Mouse (Mus musculus): ENCODE results near the gene Zfp451.
"Not testable (repeated sequence)": the region's sequence is repeated elsewhere in the genome, so short reads cannot be mapped to it uniquely, and the experiment has no call there.

Gene Zfp451

GRCm38 (mm10) chr1:33813868-33814794 is at the start of gene Zfp451:
Zfp451 (minus strand) TSS chr1:33814595.
- peak; percentile 86 for DNase-seq (ENCODE audit: low spot score)

DNA sequence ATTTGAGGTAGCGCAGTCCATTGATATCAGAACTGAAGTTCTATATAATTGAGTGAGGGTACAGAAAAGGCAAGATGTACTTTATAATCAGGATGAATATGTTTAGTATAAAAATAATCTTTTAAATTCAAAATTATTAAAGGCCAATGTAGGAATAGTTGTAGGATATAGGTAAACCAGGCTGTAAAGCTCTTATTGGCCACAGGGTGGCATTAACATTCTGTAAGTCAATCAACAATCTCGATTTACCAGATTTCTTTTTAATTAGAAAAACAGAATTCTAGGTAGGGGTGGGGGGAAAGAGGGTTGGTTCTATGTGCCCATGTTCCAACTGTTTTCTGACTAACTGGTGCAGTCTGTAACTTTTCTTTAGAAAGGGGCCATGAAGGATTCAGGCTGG is 32.4 kb upstream of the Zfp451 start:
- DNase-seq (ENCODE audit: low spot score), result no peak

DNA sequence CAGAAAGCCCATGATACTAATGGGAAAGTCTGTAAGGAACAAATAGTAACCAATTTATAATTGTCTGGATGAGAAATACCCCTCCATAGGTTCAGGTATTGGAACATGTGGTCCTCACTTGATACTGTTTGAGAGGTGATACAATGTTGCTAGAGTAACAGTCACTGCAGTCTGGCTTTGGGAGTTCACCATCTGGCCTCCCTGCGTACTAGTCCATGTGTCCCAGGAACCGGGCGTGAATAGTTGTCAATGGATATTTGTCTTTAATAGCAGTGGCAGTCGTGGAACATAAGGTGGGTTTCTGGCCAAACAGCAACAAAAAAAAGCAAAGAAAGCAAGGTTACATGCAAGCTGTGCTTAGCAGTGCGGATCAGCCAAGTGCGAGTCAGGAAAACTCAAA is 29.4 kb upstream of the Zfp451 start:
- DNase-seq (ENCODE audit: low spot score), result no peak

DNA sequence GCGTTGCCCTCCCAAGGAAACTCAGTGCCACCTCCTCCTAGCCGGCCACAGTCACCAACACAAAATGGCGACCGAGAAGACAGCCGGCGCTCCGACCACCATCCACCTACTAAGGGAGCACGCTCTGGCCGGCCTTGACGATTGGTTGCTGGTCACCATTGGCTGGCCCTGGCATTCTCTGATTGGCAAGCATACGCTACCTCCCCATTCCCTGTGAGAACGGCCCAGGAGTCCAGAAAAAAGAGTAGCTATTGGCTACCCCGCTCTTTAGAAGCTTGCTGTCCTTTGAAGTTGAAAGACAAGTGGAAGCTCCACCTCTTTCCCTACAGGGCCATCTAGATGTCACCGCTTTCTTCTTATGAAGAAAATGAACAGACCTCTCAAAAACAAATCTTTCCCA is 24.6 kb upstream of the Zfp451 start:
- not testable (repeated sequence) for DNase-seq (ENCODE audit: low spot score)

DNA sequence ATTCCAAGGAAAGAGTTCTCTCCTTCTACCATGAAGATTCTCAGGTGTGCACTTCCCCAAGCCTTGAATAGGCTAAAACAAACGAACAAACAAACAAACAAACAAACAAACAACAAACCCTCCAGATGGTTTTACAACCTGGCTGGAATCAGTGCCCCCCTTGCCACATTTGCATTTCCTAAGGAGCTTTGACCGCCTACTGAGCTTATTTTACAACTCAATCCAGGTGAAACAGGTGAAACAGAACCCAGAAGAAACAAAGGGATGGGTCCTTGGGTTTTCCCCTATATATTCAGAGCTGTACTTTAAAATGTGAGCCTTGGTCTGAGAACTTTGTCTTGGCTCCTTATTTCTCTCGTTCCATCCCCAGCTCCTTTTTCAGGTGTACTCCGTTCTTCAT is 16.2 kb upstream of the Zfp451 start:
- no peak for DNase-seq (ENCODE audit: low spot score)

DNA sequence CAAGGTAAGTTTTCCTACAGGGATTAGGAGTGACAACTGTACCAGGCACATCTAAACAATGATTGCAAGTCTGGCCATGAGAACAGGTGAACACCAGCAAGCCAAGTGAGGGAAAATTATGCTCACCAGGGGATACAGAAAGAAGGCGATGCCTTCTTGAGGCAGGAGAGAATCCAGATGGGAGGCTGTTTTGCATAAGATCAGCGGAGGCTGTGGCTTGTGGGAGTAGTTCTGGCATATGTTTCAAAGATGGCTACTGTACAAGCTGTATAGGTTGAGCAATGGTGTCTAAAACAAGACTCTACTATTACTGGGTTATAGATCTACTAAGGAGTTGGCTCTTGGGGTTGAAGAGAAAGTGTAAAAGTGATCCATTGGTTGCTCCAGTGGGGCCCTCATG is 3.5 kb upstream of the Zfp451 start:
- no peak for DNase-seq (ENCODE audit: low spot score)

GRCm38 (mm10) chr1:33813495-33813867 is 914 bp downstream of the Zfp451 start:
- DNase-seq (ENCODE audit: low spot score), result no peak

DNA sequence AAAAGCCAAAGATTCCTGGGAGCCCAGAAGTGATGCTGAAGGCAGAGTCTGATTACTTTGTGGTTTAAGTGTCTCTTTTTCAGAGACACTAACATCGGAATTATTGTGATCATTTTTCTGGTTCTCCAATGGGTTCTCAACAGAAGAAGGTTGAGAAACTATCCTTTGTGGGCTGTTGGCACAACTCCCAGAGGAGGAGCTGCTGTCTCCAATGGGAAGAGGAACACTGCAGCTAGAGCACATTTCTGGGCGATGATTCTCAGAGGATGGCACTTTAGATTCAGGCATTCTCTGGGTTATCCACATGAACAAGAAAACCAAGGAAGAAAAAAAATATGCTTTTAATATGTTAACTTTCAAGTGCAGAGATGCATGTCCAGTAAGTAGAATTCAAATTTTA is 11.1 kb downstream of the Zfp451 start:
- DNase-seq (ENCODE audit: low spot score), result peak; percentile 31

DNA sequence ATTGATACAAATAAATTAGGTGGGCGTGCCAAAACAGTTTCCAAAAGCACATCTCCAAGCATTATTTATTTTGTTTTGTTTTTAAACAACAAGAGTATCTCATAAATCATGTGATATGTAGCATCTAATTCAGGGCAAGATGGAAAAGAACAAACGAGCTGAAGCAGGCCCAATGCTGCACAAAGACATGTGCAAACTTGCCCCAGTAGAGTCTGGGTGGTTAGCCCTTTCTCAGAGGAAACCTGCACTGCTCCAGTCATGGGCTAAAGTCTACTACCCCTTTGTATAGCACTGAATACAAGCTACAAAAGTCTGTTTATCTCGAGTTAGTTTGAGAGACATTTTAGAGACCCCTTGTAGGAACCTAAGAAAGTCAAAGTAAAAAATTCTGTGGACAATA is 14.8 kb downstream of the Zfp451 start:
- no peak for DNase-seq (ENCODE audit: low spot score)

DNA sequence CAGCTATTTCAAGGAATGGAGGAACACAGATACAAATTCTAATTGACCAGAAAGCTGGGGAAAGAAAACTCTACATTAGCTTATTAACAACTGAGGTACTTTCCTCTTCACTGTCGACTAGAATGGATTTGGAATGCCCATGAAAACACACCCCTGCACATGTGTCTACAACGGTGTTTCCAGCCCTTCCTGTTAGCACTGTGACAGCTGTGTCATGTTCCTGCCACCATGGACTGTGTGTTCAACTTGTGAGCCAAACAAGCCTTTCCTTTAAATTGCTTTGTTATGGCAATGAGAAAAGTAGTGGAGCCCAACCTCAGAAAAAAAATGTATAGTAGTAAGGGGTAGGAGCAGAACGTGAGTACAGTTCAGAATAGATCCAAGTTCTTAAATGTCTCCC is 25.9 kb downstream of the Zfp451 start:
- DNase-seq (ENCODE audit: low spot score), result no peak

- DNase-seq (ENCODE audit: low spot score), result no peak
These were observed 26.3 kb downstream of the Zfp451 start for GRCm38 (mm10) chr1:33788072-33788471.

DNA sequence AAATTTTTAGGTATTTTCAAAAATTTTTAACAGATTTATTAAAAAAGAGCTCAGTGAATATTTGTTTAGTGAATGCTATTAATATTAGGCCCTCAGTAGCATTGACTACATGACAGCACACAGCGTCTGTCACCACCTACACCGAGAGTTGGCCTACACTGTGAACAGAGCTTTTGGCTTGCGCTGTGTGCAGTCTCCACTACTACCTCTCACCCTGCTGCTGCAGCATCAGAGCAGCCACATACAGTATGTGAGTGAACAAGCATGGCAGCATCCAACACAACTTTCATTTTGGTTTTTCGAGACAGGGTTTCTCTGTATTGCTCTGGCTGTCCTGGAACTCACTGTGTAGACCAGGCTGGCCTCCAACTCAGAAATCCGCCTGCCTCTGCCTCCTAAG is 29.8 kb downstream of the Zfp451 start:
- no peak for DNase-seq (ENCODE audit: low spot score)

GRCm38 (mm10) chr1:33776175-33776611 is 38.2 kb downstream of the Zfp451 start:
- no peak for DNase-seq (ENCODE audit: low spot score)

- DNase-seq (ENCODE audit: low spot score), result no peak
These were observed 42.3 kb downstream of the Zfp451 start for GRCm38 (mm10) chr1:33772106-33772505.

DNA sequence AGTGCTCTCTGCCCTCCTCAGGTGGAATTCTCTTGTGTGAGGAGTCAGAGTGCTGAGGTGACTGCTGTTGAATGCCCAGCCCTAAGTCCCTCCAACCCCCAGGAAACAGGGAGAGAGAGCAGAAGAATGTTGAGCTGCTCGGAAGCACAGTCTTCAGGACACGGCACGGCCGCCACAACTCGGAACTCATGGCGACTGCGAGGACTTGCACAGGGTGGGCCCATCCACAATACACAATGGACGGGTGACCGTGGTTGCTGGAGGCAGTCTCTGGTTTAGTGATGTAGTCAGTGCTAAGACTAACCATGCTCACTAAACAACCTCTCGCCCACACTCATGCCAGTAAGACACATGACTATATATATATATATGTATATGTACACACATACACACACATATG is 42.8 kb downstream of the Zfp451 start:
- DNase-seq (ENCODE audit: low spot score), result no peak

GRCm38 (mm10) chr1:33768827-33769226 is 45.6 kb downstream of the Zfp451 start:
- peak; percentile 16 for DNase-seq (ENCODE audit: low spot score)

GRCm38 (mm10) chr1:33768091-33768787 is 46.2 kb downstream of the Zfp451 start:
- peak; percentile 66 for DNase-seq (ENCODE audit: low spot score)

- no peak for DNase-seq (ENCODE audit: low spot score)
These were observed 47.6 kb downstream of the Zfp451 start for GRCm38 (mm10) chr1:33766520-33767508.

- no peak for DNase-seq (ENCODE audit: low spot score)
These were observed 48.8 kb downstream of the Zfp451 start for GRCm38 (mm10) chr1:33765468-33766080.

GRCm38 (mm10) chr1:33763826-33764225 is 50.6 kb downstream of the Zfp451 start:
- DNase-seq (ENCODE audit: low spot score), result no peak

GRCm38 (mm10) chr1:33758488-33758887 is 55.9 kb downstream of the Zfp451 start:
- DNase-seq (ENCODE audit: low spot score), result no peak
